Mouse (Mus musculus) megakaryocyte-erythroid progenitor cell, adult 5-6 weeks (primary cell): ENCODE measurements around the gene 5031410I06Rik. TPM values are rescaled to one million over a fixed set of nuclear protein-coding genes. Genes with fewer than 3 reads are reported as not detected.
"Not testable (repeated sequence)": the region's sequence is repeated elsewhere in the genome, so short reads cannot be mapped to it uniquely, and the experiment has no call there.

ENCODE experiments used
- ATAC-seq: replicated peaks from 2 replicates; pipeline ENCODE4 v1.8.0; 2016; ENCODE audit warnings: mild to moderate bottlenecking, inconsistent platforms; ENCODE audit not compliant: severe bottlenecking, poor library complexity, low FRiP score, low TSS enrichment
- total RNA-seq, 2 experiments: library from RNA; stranded (forward) in 1 of 2; stranded (reverse) in 1 of 2; fragments of 200-1000, 215-1000 nt in 1 of 2; fragments of >200 nt in 1 of 2; fragmentation: Nextera tagmentation in 1 of 2; gene quantifications; 2 replicates each; pipeline ENCODE4 v1.2.3; 2014 to 2017

Gene 5031410I06Rik
- total RNA-seq (2014; fragmentation: Nextera tagmentation) = not detected in 2 replicates
- not detected in 2 replicates for total RNA-seq (2017)

- not testable (repeated sequence) for ATAC-seq
Measured at GRCm38 (mm10) chr5:26105262-26105661, at the start of gene 5031410I06Rik. Gene 5031410I06Rik (minus strand): TSS chr5:26105362.

GRCm38 (mm10) chr5:26142891-26143290 is 37.7 kb upstream of the 5031410I06Rik start:
- ATAC-seq = no peak

- not testable (repeated sequence) for ATAC-seq
Measured at GRCm38 (mm10) chr5:26121321-26121720, 16.2 kb upstream of the 5031410I06Rik start, which contains the start of gene Gm10220. Gene Gm10220 (minus strand): TSS chr5:26121421.

GRCm38 (mm10) chr5:26089191-26089590 is 16.0 kb downstream of the 5031410I06Rik start, which contains the start of gene Gm10471:
Gene Gm10471 (minus strand): TSS chr5:26089291.
- ATAC-seq = not testable (repeated sequence)

GRCm38 (mm10) chr5:26079023-26079422 is 26.1 kb downstream of the 5031410I06Rik start:
- ATAC-seq = not testable (repeated sequence)

GRCm38 (mm10) chr5:26070716-26071115 is 34.4 kb downstream of the 5031410I06Rik start:
- ATAC-seq = no peak

GRCm38 (mm10) chr5:26058481-26058880 is 46.7 kb downstream of the 5031410I06Rik start, which contains the start of gene Gm7347:
Gene Gm7347 (minus strand): TSS chr5:26058581.
- not testable (repeated sequence) for ATAC-seq

Other genes with a start within 250 kb of the 5031410I06Rik start
- gene Gm21663, start 163.0 kb downstream of the 5031410I06Rik start, total RNA-seq (2014; fragmentation: Nextera tagmentation) = not detected in 2 replicates
- gene Gm21663, start 163.0 kb downstream of the 5031410I06Rik start, total RNA-seq (2017) = not detected in 2 replicates
- not detected in 2 replicates for gene Gm21671, start 150.9 kb downstream of the 5031410I06Rik start, total RNA-seq (2014; fragmentation: Nextera tagmentation)
- gene Gm21671, start 150.9 kb downstream of the 5031410I06Rik start, total RNA-seq (2017) = not detected in 2 replicates
- not detected in 2 replicates for gene Gm21680, start 132.7 kb downstream of the 5031410I06Rik start, total RNA-seq (2014; fragmentation: Nextera tagmentation)
- not detected in 2 replicates for gene Gm21680, start 132.7 kb downstream of the 5031410I06Rik start, total RNA-seq (2017)
- gene Gm21698, start 116.7 kb downstream of the 5031410I06Rik start, total RNA-seq (2014; fragmentation: Nextera tagmentation) = not detected in 2 replicates
- gene Gm21698, start 116.7 kb downstream of the 5031410I06Rik start, total RNA-seq (2017) = not detected in 2 replicates
- gene Gm1979, start 100.6 kb downstream of the 5031410I06Rik start, total RNA-seq (2014; fragmentation: Nextera tagmentation) = not detected in 2 replicates
- not detected in 2 replicates for gene Gm1979, start 100.6 kb downstream of the 5031410I06Rik start, total RNA-seq (2017)
- gene Gm5862, start 82.4 kb downstream of the 5031410I06Rik start, total RNA-seq (2014; fragmentation: Nextera tagmentation) = not detected in 2 replicates
- gene Gm5862, start 82.4 kb downstream of the 5031410I06Rik start, total RNA-seq (2017) = not detected in 2 replicates
- gene Speer4a, start 65.8 kb downstream of the 5031410I06Rik start, total RNA-seq (2014; fragmentation: Nextera tagmentation) = not detected in 2 replicates
- not detected in 2 replicates for gene Speer4a, start 65.8 kb downstream of the 5031410I06Rik start, total RNA-seq (2017)
- not detected in 2 replicates for gene Gm7347, start 46.8 kb downstream of the 5031410I06Rik start, total RNA-seq (2014; fragmentation: Nextera tagmentation)
- not detected in 2 replicates for gene Gm7347, start 46.8 kb downstream of the 5031410I06Rik start, total RNA-seq (2017)
- not detected in 2 replicates for gene Gm10471, start 16.1 kb downstream of the 5031410I06Rik start, total RNA-seq (2014; fragmentation: Nextera tagmentation)
- gene Gm10471, start 16.1 kb downstream of the 5031410I06Rik start, total RNA-seq (2017) = not detected in 2 replicates
- gene Gm10220, start 16.1 kb upstream of the 5031410I06Rik start, total RNA-seq (2014; fragmentation: Nextera tagmentation) = not detected in 2 replicates
- not detected in 2 replicates for gene Gm10220, start 16.1 kb upstream of the 5031410I06Rik start, total RNA-seq (2017)
- not detected in 2 replicates for gene Gm7361, start 152.3 kb upstream of the 5031410I06Rik start, total RNA-seq (2014; fragmentation: Nextera tagmentation)
- not detected in 2 replicates for gene Gm7361, start 152.3 kb upstream of the 5031410I06Rik start, total RNA-seq (2017)